Mouse (Mus musculus) bone marrow, adult 2 months (tissue): ENCODE results near the gene Gorasp1. TPM values are rescaled to one million over a fixed set of nuclear protein-coding genes. Genes with fewer than 3 reads are reported as not detected.

Experiments used
- H3K27ac ChIP-seq: fragments of 200-500 bp; 2 replicates; pipeline ENCODE4 v1.5.1; 2012; ENCODE audit warnings: low read depth, mild to moderate bottlenecking, control low read depth, inconsistent platforms, low read length; ENCODE audit not compliant: control insufficient read depth, poor library complexity, insufficient read depth
- H3K4me1 ChIP-seq: fragments of 200-500 bp; 2 replicates; pipeline ENCODE4 v1.6.1; 2011; ENCODE audit warnings: low read length; ENCODE audit not compliant: control insufficient read depth, insufficient read depth
- H3K4me3 ChIP-seq: fragments of 200-500 bp; replicated peaks from 2 replicates; pipeline ENCODE3; 2011; ENCODE audit warnings: mild to moderate bottlenecking, low read depth, low read length, control low read depth; ENCODE audit not compliant: control insufficient read depth
- CTCF ChIP-seq: fragments of 200-500 bp; IDR thresholded peaks from 2 replicates; pipeline ENCODE4 v1.5.1; 2011; ENCODE audit warnings: low read length, control low read depth; ENCODE audit not compliant: control insufficient read depth, insufficient read depth
- POLR2A ChIP-seq: fragments of 200-500 bp; IDR thresholded peaks from 2 replicates; pipeline ENCODE4 v1.6.1; 2011; ENCODE audit warnings: low read depth, mild to moderate bottlenecking, control low read depth, low read length, borderline replicate concordance; ENCODE audit not compliant: control insufficient read depth
- WGBS: fragments of 180-500 bp; shearing (Covaris S2); methylation state at CpG from one replicate; pipeline ENCODE4 v1.1.7; 2018; 5-methylcytosine and 5-hydroxymethylcytosine counted together
- polyA plus RNA-seq: library from polyadenylated mRNA; stranded (reverse); fragments of >200 nt; gene quantifications from 2 replicates; pipeline ENCODE4 v1.2.4, GENCODE M21; 2011; ENCODE audit warnings: low replicate concordance; ENCODE audit not compliant: missing spikeins, insufficient read depth, insufficient read length

The Gorasp1 gene
- polyA plus RNA-seq, 1 experiment, result 4.6 TPM

DNA sequence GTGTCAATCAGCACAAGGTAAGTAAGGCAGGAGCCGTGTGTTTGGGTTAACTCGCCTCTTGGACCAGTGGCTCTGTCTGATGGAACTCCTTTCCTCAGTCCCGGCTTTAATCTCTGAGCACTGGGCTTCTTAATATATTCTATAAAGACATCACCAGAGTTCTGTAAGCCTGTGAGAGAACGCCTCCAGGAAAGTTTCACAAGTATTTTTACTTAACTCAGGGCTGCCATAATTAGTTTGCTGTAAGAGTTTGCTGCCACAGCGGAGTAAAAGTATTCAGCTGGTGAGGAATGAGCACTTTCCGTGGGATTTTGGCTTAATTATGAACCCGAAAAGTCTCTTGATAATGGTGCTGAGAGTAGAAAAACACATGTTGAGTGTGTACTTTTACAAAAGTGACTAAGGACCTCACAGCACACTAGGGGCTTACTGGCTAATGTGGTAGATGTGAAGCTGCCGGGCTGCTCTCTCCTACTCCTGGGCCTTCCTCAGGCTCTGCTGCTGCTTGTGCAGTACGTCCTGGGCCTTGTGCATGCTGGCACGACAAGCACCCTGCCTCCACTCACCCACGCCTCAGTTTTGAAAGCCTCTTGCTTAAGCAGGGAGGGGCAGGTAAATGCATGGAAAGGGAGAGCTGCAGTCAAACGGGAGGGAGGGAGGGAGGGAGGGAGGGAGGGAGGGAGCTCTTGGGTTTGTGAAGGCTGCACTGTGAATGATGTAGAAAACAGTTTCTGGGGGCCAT, 34.8 kb downstream of the Gorasp1 start:
- H3K4me3 ChIP-seq, result no peak overlapping the region
- H3K4me1 ChIP-seq, result no peaks in the 10 kb centered on the region; the same call in 1 of the 2 replicates
- WGBS, result 66% methylated on average over 12 of the region's 12 CpGs
- no peak overlapping the region for H3K27ac ChIP-seq
- no peak for TF ChIP-seq CTCF
- no peak for TF ChIP-seq POLR2A

DNA sequence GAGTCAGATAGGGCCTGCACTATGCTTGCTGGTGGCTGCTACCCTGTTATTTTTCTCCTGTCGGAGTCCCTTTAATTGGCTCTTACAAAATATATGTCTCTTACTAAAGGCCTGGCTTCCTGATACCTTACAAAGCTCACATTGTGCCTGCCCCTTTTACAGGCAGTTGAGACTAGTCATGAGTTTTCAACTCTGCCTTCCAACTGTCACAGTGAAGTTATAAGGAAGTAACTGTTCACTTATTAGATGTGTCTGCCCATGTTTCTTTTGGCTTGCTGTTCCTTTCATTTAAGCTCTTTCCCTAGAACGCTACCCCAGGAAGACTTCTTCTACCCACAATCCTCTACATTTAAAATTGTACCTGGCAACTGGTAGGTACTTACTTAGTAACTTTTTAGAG, 37.9 kb downstream of the Gorasp1 start:
- Histone ChIP-seq H3K27ac (no peak overlapping the region), H3K4me1 (no peaks in the 10 kb centered on the region; the same call in 1 of the 2 replicates), H3K4me3 (no peak overlapping the region)
- TF ChIP-seq CTCF (no peak), POLR2A (no peak)
- WGBS, result 38% methylated on average over 2 of the region's 2 CpGs

DNA sequence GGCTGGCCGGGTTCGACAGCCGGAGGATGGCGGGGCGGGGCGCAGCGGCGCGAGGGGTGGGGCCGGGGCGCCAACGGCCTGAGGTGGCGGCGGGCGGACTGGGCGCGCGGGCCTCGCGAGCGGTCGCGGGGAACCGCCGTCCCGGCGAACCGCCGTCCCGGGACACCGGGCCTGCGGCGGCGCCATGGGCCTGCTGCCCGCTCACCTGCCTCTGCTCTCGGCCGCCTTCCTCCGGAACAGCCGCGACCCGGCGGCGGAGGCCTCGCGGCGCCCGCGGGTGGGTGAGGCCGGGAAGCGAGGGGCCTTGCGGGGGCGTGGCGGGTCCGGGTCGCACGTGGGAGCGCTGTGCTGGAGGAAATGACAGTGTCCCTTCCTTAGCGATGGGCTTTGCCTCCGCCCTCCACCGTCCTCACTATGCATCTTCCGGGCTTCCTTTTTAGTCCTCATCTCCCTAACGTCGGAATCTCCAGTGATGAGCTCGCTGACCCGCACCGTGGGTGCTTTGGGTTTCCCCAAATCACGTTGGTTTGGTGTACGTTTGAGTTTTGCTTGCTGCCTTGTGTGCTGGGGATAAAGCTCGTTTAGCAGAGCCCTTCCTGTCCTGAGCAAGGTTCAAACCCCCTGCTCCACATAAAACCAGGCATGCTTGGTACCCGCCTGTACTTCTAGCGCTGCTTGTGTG, 42.2 kb downstream of the Gorasp1 start:
- H3K27ac ChIP-seq, result peak overlapping the region; percentile 66; the same call in 1 of the 2 replicates
- WGBS, result under 1% methylated on average over 70 of the region's 71 CpGs
- H3K4me3 ChIP-seq, result peak overlapping the region; percentile 79
- no peaks in the 10 kb centered on the region; the same call in 1 of the 2 replicates for H3K4me1 ChIP-seq
- no peak for TF ChIP-seq POLR2A

DNA sequence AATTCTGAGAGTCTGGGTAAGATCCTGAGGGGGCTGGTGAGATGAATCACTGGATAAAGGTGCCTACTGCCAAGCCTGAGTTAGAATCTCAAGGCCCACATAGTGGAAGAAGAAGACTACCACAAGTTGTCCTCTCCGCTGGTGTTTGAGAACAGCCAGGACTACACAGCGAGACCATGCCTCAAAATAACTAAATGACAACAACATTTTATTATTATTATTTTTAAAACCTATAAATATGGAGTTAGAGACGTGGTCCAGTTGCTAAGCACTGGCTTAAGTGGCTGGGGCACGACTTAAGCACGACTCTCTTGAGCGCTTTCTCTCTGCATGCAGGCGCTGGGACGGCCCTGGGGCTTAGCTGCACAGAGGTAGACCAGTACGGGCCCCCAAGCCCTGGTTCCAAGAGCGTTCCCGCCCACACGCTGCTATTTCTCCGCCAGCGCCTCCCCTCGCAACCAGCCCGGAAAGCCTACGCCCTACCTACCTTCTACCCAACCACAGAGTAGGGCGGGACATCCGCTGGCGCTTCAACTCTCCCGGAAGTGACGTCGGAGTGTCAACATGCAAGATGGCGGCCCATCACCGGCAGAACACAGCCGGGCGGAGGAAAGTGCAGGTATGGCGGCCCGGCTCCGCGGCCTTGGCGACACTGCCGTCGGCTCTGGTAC, 42.9 kb downstream of the Gorasp1 start, which contains the start of gene Wdr48:
Wdr48 (plus strand) TSS at position 540 of the 671 bp plus-strand sequence.
- H3K27ac ChIP-seq, result peak within 1 kb of the TSS; percentile 66; the same call in 1 of the 2 replicates
- no peaks in the 10 kb centered on the region; the same call in 1 of the 2 replicates for H3K4me1 ChIP-seq
- whole genome bisulfite sequencing, result 4% methylated on average over 34 of the region's 34 CpGs
- peak within 1 kb of the TSS; percentile 79 for H3K4me3 ChIP-seq
- no peak for TF ChIP-seq CTCF
- peak; percentile 86; the same call in 1 of the 2 replicates for TF ChIP-seq POLR2A

DNA sequence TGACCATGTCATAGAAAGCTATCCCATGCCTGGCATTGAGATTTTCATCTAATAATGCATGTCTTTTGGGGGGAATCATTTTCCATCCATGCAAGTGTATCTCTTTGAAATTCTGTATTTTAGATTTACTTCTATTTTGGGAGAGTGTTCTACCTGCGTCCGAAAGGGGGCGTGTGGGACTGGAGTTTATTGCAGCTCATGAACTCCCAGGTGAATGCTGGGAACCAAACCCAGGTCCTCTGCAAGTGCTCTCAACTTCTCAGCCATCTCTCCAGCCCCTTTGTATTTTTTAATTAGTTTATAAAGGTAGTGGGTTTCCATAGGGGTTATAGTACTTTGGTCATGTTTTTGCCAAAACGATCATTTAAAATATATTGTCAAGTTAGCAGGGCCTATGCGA, 43.5 kb downstream of the Gorasp1 start:
- TF ChIP-seq CTCF (no peak), POLR2A (no peak)
- 90% methylated on average over 5 of the region's 5 CpGs for WGBS
- no peaks in the 10 kb centered on the region; the same call in 1 of the 2 replicates for H3K4me1 ChIP-seq
- no peak overlapping the region for H3K27ac ChIP-seq
- no peak overlapping the region for H3K4me3 ChIP-seq

DNA sequence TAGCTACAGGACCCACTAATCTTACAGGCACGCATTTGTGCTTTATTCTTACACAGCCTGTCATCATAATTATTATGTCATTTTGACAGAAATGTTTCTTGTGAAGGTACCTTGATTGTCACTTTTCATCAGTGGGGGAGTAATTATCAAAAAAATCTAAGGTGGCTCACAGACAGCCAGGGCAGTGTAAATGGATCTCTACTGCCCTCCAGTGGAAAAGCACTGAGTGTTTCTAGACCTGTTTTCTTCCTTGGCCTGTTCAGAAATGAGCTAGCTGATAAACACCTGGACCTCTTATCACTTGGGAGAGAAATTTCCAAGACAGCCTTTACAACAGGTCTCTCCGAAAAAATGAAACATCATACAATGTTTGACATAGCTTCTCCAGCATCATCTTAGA, 46.7 kb downstream of the Gorasp1 start:
- TF ChIP-seq CTCF (no peak), POLR2A (no peak)
- H3K27ac ChIP-seq, result no peak overlapping the region
- H3K4me1 ChIP-seq, result no peaks in the 10 kb centered on the region; the same call in 1 of the 2 replicates
- H3K4me3 ChIP-seq, result no peak overlapping the region
- WGBS, result 58% methylated on average over 2 of the region's 2 CpGs

DNA sequence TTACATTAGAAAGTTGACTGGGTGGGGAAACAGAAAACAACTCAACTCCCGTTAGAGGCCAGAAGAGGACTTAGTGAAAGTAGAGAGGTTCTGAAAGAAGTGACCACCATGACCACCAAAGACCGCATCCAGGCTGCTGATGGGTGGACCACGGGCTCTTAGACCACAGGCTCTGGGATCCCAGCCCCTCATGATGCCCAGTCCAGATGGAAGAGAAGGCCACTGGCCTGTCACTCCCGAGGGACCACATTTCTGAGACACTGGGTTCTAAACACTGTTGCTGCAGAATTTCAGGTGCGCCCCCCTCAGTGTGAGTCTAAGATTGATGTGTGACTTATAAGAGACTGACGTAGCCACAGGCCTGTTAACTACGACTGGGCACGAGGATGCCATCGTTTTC, 47.9 kb downstream of the Gorasp1 start:
- WGBS, result 81% methylated on average over 9 of the region's 9 CpGs
- TF ChIP-seq CTCF, result no peak
- no peak for TF ChIP-seq POLR2A

DNA sequence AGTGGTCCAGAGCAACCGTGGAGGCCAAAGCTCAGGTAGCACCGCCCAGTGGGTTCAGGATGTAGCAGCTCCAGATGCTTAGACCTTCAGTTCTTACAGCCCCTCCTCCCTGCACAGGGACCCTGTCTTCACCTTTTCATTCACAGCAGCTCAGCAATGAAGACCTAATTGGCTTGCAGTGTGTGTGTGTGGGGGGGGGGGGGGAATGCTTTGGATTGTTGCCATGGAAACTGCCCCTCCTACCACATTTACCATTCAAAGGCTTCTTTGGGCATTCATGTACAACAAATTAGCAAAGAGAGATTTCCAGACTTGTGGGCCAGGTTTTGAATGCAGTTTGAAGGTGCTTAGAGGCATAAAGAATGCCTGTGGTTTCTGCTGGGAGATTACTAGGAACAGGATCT, 48.5 kb downstream of the Gorasp1 start:
- 76% methylated on average over 2 of the region's 2 CpGs for WGBS
- TF ChIP-seq POLR2A (no peak), CTCF (no peak)
- H3K4me3 ChIP-seq, result no peak overlapping the region
- H3K4me1 ChIP-seq, result no peaks in the 10 kb centered on the region
- no peak overlapping the region for H3K27ac ChIP-seq

More for the DNA sequence above, 47.9 kb downstream of the Gorasp1 start:
- Histone ChIP-seq H3K4me3 (no peak overlapping the region), H3K27ac (no peak overlapping the region), H3K4me1 (no peaks in the 10 kb centered on the region)
